Mouse (Mus musculus): ENCODE measurements around the gene Mief1. TPM values are rescaled to one million over a fixed set of nuclear protein-coding genes. Genes with fewer than 3 reads are reported as not detected.
A peak's percentile ranks its signal among the peaks of the same experiment; 100 is the strongest.

Gene Mief1
- polyA plus RNA-seq, 1 experiment = 38.4 TPM

DNA sequence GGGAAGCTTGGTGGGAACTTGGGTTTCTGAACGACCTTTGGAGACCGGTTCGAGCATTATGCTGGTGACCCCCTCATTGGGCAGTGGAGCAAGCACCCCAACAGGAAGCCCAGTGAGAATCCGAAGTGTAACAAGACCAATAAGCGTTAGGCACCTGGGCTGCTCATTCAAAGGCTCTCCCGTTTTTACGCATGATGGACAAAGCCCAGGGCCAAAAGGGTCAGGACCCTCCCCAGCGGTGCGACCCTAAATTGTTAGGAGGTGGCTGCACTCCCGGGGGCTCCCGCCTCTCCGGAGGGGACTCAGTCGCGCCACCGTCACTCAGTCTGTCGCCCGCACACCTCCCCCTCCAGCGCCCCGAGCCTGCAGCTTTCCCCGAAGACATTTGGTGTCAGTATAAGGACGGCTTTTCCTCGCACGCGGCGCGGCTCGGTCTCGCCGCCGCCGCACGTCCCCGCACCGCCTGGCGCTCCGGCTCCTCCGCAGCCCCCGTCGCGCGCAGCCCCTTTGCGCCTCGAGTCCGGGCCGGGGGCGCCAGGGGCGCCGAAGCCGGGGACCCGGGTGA is 53.1 kb downstream of the Mief1 start, which contains the start of gene Cacna1i:
Gene Cacna1i (plus strand): TSS at position 388 of the 565 bp plus-strand sequence.
- Histone ChIP-seq H3K36me3 (ENCODE audit: control insufficient read depth, insufficient read depth, low read length) (no peaks in the 10 kb centered on the region), H3K27me3 (ENCODE audit: control insufficient read depth, insufficient read depth, low read length) (0 out of 2 replicates have a peak, but pooled peaks cover 6% of the 10 kb centered on the region), H3K27ac (ENCODE audit: control insufficient read depth, insufficient read depth, low read depth, low read length) (no peak within 1 kb of the TSS), H3K4me3 (ENCODE audit: control insufficient read depth, low read depth, low read length) (peak within 1 kb of the TSS; percentile 29), H3K4me1 (ENCODE audit: control insufficient read depth, insufficient read depth, low read length) (peaks cover 16% of the 10 kb centered on the region)
- no peak for TF ChIP-seq CTCF (IDR thresholded peaks at IDR 0.05; ENCODE audit: control insufficient read depth, insufficient read depth, insufficient replicate concordance, low read depth, low read length)
- TF ChIP-seq POLR2A (IDR thresholded peaks at IDR 0.05; ENCODE audit: control insufficient read depth, low read depth, low read length) = no peak

DNA sequence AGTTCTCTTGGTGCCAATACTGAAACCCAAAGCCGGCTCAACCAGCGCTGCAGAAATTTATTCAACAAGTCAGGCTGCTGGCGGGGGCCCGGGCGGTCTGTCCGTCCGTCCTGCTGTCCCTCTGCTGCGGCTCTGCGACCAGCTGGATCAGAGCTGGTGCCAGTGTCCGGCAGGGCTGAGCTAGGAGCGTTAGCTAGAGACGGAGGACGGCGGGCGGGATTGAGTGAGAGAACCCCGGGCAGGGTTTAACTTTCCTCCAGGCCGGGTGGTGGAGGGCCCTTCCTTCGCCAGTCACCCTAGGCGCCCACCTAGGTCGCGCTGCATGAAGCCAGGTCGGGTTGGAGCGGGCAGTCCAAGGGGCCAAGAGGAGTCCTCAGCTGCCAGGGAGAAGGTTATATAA is 54.2 kb downstream of the Mief1 start:
- 0 out of 2 replicates have a peak, but pooled peaks cover 6% of the 10 kb centered on the region for H3K27me3 ChIP-seq (ENCODE audit: control insufficient read depth, insufficient read depth, low read length)
- H3K4me1 ChIP-seq (ENCODE audit: control insufficient read depth, insufficient read depth, low read length) = peaks cover 16% of the 10 kb centered on the region
- no peak overlapping the region for H3K27ac ChIP-seq (ENCODE audit: control insufficient read depth, insufficient read depth, low read depth, low read length)
- no peaks in the 10 kb centered on the region for H3K36me3 ChIP-seq (ENCODE audit: control insufficient read depth, insufficient read depth, low read length)
- TF ChIP-seq CTCF (IDR thresholded peaks at IDR 0.05; ENCODE audit: control insufficient read depth, insufficient read depth, insufficient replicate concordance, low read depth, low read length) = no peak
- no peak for TF ChIP-seq POLR2A (IDR thresholded peaks at IDR 0.05; ENCODE audit: control insufficient read depth, low read depth, low read length)
- H3K4me3 ChIP-seq (ENCODE audit: control insufficient read depth, low read depth, low read length) = no peak overlapping the region; the same call in 1 of the 2 replicates

DNA sequence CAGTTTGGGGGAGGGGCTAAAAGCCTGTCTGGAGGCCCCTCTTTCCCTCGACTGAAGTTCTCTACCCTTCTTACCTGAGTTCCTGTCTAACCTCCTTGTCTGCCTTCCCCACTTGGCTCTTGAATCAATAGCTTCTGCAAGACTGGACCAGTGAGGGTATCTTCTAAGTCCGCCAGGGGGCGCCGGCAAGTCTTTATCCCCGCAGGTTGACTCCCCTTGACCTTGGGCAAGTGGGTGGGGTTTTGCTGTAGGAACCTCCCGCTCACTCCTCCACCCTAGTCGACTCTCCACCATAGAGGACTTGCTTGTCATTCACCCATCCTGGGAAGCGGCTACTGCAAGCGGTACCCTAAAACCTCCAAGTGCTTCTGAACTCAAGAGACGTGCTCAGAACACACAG is 55.6 kb downstream of the Mief1 start:
- Histone ChIP-seq H3K4me1 (ENCODE audit: control insufficient read depth, insufficient read depth, low read length) (peaks cover 16% of the 10 kb centered on the region), H3K27me3 (ENCODE audit: control insufficient read depth, insufficient read depth, low read length) (0 out of 2 replicates have a peak, but pooled peaks cover 6% of the 10 kb centered on the region), H3K36me3 (ENCODE audit: control insufficient read depth, insufficient read depth, low read length) (no peaks in the 10 kb centered on the region), H3K4me3 (ENCODE audit: control insufficient read depth, low read depth, low read length) (no peak overlapping the region), H3K27ac (ENCODE audit: control insufficient read depth, insufficient read depth, low read depth, low read length) (no peak overlapping the region)
- TF ChIP-seq CTCF (IDR thresholded peaks at IDR 0.05; ENCODE audit: control insufficient read depth, insufficient read depth, insufficient replicate concordance, low read depth, low read length) (peak; percentile 54; the same call in 1 of the 2 replicates), POLR2A (IDR thresholded peaks at IDR 0.05; ENCODE audit: control insufficient read depth, low read depth, low read length) (no peak)

DNA sequence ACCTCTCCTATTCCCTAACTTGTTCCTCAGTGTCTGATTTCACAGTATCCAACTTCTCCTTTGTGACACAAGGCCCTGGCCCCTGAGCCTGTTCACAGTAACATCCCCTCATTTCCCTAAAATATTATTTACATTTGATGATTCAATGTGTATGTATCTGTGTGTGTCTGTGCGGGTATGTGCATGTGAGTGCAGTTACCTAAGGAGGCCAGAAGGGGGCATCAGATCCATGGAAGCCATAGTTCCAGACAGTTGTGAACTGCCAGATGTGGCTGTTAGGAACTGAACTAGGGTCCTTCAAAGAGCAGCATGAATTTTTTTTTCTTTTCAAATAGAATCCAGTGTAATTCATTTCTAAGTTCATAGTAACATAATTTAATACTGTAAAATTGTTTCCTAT is 63.3 kb downstream of the Mief1 start:
- Histone ChIP-seq H3K27me3 (ENCODE audit: control insufficient read depth, insufficient read depth, low read length) (no peaks in the 10 kb centered on the region), H3K4me1 (ENCODE audit: control insufficient read depth, insufficient read depth, low read length) (no peaks in the 10 kb centered on the region), H3K27ac (ENCODE audit: control insufficient read depth, insufficient read depth, low read depth, low read length) (no peak overlapping the region), H3K36me3 (ENCODE audit: control insufficient read depth, insufficient read depth, low read length) (no peaks in the 10 kb centered on the region), H3K4me3 (ENCODE audit: control insufficient read depth, low read depth, low read length) (no peak overlapping the region)
- TF ChIP-seq CTCF (IDR thresholded peaks at IDR 0.05; ENCODE audit: control insufficient read depth, insufficient read depth, insufficient replicate concordance, low read depth, low read length) (peak; percentile 36; the same call in 1 of the 2 replicates), POLR2A (IDR thresholded peaks at IDR 0.05; ENCODE audit: control insufficient read depth, low read depth, low read length) (no peak)

Other genes with a start within 250 kb of the Mief1 start
- gene Pdgfb, start 219.0 kb upstream of the Mief1 start, polyA plus RNA-seq (2012; rRNA removed) = 1.6 and 1.9 TPM in 2 replicates
- gene Syngr1, start 142.7 kb upstream of the Mief1 start, polyA plus RNA-seq (2012; rRNA removed) = 7.9 and 8.5 TPM in 2 replicates
- 122 and 154 TPM in 2 replicates for gene Rpl3, start 142.2 kb upstream of the Mief1 start, polyA plus RNA-seq (2012; rRNA removed)
- 4.0 and 4.7 TPM in 2 replicates for gene Tab1, start 100.9 kb upstream of the Mief1 start, polyA plus RNA-seq (2012; rRNA removed)
- 0.38 and 0.95 TPM in 2 replicates for gene Mgat3, start 60.3 kb upstream of the Mief1 start, polyA plus RNA-seq (2012; rRNA removed)
- not detected in 2 replicates for gene AC140267.1, start 1.8 kb downstream of the Mief1 start, polyA plus RNA-seq (2012; rRNA removed)
- gene Atf4, start 21.2 kb downstream of the Mief1 start, polyA plus RNA-seq (2012; rRNA removed) = 46.0 and 46.7 TPM in 2 replicates
- 13.6 and 14.5 TPM in 2 replicates for gene Rps19bp1, start 30.3 kb downstream of the Mief1 start, polyA plus RNA-seq (2012; rRNA removed)
- gene Cacna1i, start 53.2 kb downstream of the Mief1 start, polyA plus RNA-seq (2012; rRNA removed) = 1.1 and 1.2 TPM in 2 replicates